Mouse (Mus musculus) olfactory bulb, adult 2 months (tissue): ENCODE results near the gene Hopx.

Experiments
- CTCF ChIP-seq: fragments of 200-500 bp; IDR thresholded peaks from 2 replicates; pipeline ENCODE4 v1.5.1; 2012; ENCODE audit warnings: low read depth, mild to moderate bottlenecking, low read length, moderate library complexity; ENCODE audit not compliant: insufficient read depth
- POLR2A ChIP-seq: fragments of 200-500 bp; IDR thresholded peaks from 2 replicates; pipeline ENCODE4 v1.6.1; 2012; ENCODE audit warnings: mild to moderate bottlenecking, low read depth, low read length, moderate library complexity; ENCODE audit not compliant: insufficient read depth

GRCm38 (mm10) chr5:77133960-77134359, 19.0 kb upstream of the Hopx start:
- TF ChIP-seq POLR2A (no peak), CTCF (no peak)
